Mouse (Mus musculus): Measurements from ENCODE around the gene Ak8. TPM values are rescaled to one million over a fixed set of nuclear protein-coding genes. Genes with fewer than 3 reads are reported as not detected.

The Ak8 gene
- total and polyA plus RNA-seq, 2 experiments from 2014 or later, result 1.6 to 3.3 TPM

DNA sequence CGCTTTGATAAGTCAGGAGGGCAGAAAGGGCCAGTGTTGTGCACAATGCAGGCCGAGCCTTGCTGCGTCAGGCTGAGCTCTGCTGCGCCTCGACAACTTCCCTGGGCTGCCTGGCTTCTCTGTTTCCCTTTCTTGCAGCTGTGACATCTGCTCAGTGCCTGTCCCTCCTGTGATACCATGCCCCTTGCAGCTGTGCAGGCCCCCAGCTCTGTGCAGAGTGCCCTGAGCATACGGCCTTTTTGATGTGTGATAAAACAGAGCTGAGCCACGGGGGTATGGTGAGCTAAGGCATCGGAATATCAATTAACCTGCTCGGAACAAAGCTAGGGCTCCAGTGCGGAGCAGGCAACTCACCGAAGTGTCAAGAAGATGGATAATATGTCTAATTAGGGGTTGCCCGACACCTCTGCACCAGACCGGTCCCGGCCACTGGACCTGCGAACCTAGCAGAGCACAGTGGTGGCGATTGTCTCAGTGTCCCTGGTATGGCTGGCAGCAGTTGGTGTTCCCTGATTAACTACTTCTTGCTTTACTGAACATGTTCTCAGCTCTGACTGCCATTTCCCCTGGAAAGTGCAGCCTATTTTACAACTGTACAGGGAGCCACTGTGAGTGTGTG, 27.9 kb downstream of the Ak8 start:
- ATAC-seq (peak; percentile 49; the same call in 1 of the 2 replicates), DNase-seq (ENCODE audit: low spot score) (no peak)
- Histone ChIP-seq H3K9me3 (ENCODE audit: low read length) (no peaks in the 10 kb centered on the region), H3K9ac (replicated peaks; ENCODE audit: low read length) (no peak overlapping the region), H3K36me3 (ENCODE audit: insufficient read depth, low read length) (no peaks in the 10 kb centered on the region), H3K27ac (no peak overlapping the region), H3K4me2 (ENCODE audit: low read depth, low read length) (no peak overlapping the region), H3K4me1 (ENCODE audit: insufficient read depth, low read length) (0 out of 2 replicates have a peak, but pooled peaks cover 5% of the 10 kb centered on the region), H3K27me3 (ENCODE audit: insufficient read depth, low read length) (no peaks in the 10 kb centered on the region), H3K4me3 (ENCODE audit: low read length) (no peak overlapping the region)
- WGBS, result 21% methylated on average over 16 of the region's 16 CpGs
- no peak for TF ChIP-seq CTCF (IDR thresholded peaks at IDR 0.05; ENCODE audit: low read depth)

GRCm38 (mm10) chr2:28730676-28731075, 30.7 kb downstream of the Ak8 start:
- no peak for DNase-seq (ENCODE audit: low spot score)
- no peak for TF ChIP-seq CTCF (IDR thresholded peaks at IDR 0.05; ENCODE audit: low read depth)
- no peak overlapping the region for H3K4me3 ChIP-seq (ENCODE audit: low read length)
- no peaks in the 10 kb centered on the region for H3K36me3 ChIP-seq (ENCODE audit: insufficient read depth, low read length)
- ATAC-seq, result no peak
- H3K9ac ChIP-seq (replicated peaks; ENCODE audit: low read length), result no peak overlapping the region
- no peak overlapping the region for H3K4me2 ChIP-seq (ENCODE audit: low read depth, low read length)
- no peaks in the 10 kb centered on the region for H3K9me3 ChIP-seq (ENCODE audit: low read length)
- H3K27ac ChIP-seq, result no peak overlapping the region
- H3K4me1 ChIP-seq (ENCODE audit: insufficient read depth, low read length), result 0 out of 2 replicates have a peak, but pooled peaks cover 5% of the 10 kb centered on the region
- H3K27me3 ChIP-seq (ENCODE audit: insufficient read depth, low read length), result no peaks in the 10 kb centered on the region

- Histone ChIP-seq H3K9ac (replicated peaks; ENCODE audit: low read length) (no peak overlapping the region), H3K4me3 (ENCODE audit: low read length) (no peak overlapping the region), H3K27ac (no peak overlapping the region), H3K4me2 (ENCODE audit: low read depth, low read length) (no peak overlapping the region), H3K4me1 (ENCODE audit: insufficient read depth, low read length) (no peaks in the 10 kb centered on the region), H3K36me3 (ENCODE audit: insufficient read depth, low read length) (no peaks in the 10 kb centered on the region), H3K9me3 (ENCODE audit: low read length) (no peaks in the 10 kb centered on the region), H3K27me3 (ENCODE audit: insufficient read depth, low read length) (no peaks in the 10 kb centered on the region)
- DNase-seq (ENCODE audit: low spot score) (peak; percentile 71), ATAC-seq (no peak)
- 52% methylated on average over 5 of the region's 5 CpGs for WGBS
- TF ChIP-seq CTCF (IDR thresholded peaks at IDR 0.05; ENCODE audit: low read depth), result 0 out of 2 replicates have a peak, but pooled peaks have one; percentile 2
Measured at GRCm38 (mm10) chr2:28737112-28737511, 37.1 kb downstream of the Ak8 start.

GRCm38 (mm10) chr2:28740159-28740558, 40.2 kb downstream of the Ak8 start:
- ATAC-seq (no peak), DNase-seq (ENCODE audit: low spot score) (no peak)
- Histone ChIP-seq H3K4me1 (ENCODE audit: insufficient read depth, low read length) (no peaks in the 10 kb centered on the region), H3K27me3 (ENCODE audit: insufficient read depth, low read length) (no peaks in the 10 kb centered on the region), H3K36me3 (ENCODE audit: insufficient read depth, low read length) (no peaks in the 10 kb centered on the region), H3K9ac (replicated peaks; ENCODE audit: low read length) (no peak overlapping the region), H3K9me3 (ENCODE audit: low read length) (no peaks in the 10 kb centered on the region), H3K27ac (no peak overlapping the region), H3K4me2 (ENCODE audit: low read depth, low read length) (no peak overlapping the region), H3K4me3 (ENCODE audit: low read length) (no peak overlapping the region)
- TF ChIP-seq CTCF (IDR thresholded peaks at IDR 0.05; ENCODE audit: low read depth), result no peak
- 83% methylated on average over 5 of the region's 5 CpGs for WGBS

- Histone ChIP-seq H3K9ac (replicated peaks; ENCODE audit: low read length) (no peak overlapping the region), H3K27me3 (ENCODE audit: insufficient read depth, low read length) (no peaks in the 10 kb centered on the region), H3K9me3 (ENCODE audit: low read length) (no peaks in the 10 kb centered on the region), H3K27ac (no peak overlapping the region), H3K4me3 (ENCODE audit: low read length) (no peak overlapping the region), H3K4me2 (ENCODE audit: low read depth, low read length) (no peak overlapping the region), H3K4me1 (ENCODE audit: insufficient read depth, low read length) (no peaks in the 10 kb centered on the region), H3K36me3 (ENCODE audit: insufficient read depth, low read length) (no peaks in the 10 kb centered on the region)
- ATAC-seq (no peak), DNase-seq (ENCODE audit: low spot score) (no peak)
- TF ChIP-seq CTCF (IDR thresholded peaks at IDR 0.05; ENCODE audit: low read depth), result no peak
- WGBS, result 75% methylated on average over 8 of the region's 8 CpGs
Measured at GRCm38 (mm10) chr2:28742701-28743100, 42.7 kb downstream of the Ak8 start.

DNA sequence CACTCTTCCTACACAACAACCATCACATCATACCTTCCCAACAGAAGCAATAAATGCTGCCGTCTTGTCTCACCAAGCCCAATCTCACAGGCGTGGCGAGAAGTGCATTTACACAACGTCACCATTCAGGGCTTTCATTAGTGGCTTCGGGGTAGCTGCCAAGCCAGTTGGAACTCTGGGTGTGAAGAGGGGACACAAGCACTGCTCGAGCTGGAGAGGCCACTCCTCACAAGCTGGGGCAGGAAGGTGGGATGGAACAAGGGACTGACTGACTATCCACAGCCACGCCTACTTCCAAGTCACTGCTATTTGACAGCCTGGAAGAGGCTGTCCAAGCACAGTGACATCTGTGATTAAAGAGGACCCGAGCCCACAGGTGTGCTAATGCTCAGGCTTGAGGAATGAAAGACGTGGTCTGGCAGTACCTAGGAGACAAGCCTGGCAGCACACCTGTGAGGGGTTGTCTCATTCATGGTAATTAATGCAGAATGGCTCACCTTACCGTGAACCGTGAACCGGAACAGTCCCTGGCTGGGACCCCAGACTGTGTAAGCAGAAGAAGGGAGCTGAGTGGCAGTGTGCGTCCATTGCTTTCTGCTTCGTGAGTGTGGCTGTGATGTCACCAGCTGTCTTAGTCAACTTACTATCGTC, 46.8 kb downstream of the Ak8 start:
- TF ChIP-seq CTCF (IDR thresholded peaks at IDR 0.05; ENCODE audit: low read depth), result no peak
- H3K27ac ChIP-seq, result no peak overlapping the region
- WGBS, result 76% methylated on average over 15 of the region's 15 CpGs
- no peak overlapping the region for H3K4me3 ChIP-seq (ENCODE audit: low read length)
- no peaks in the 10 kb centered on the region for H3K9me3 ChIP-seq (ENCODE audit: low read length)
- H3K4me1 ChIP-seq (ENCODE audit: insufficient read depth, low read length), result 0 out of 2 replicates have a peak, but pooled peaks cover 9% of the 10 kb centered on the region
- ATAC-seq (no peak; the same call in 1 of the 2 replicates), DNase-seq (ENCODE audit: low spot score) (no peak)
- H3K4me2 ChIP-seq (ENCODE audit: low read depth, low read length), result no peak overlapping the region
- no peaks in the 10 kb centered on the region for H3K27me3 ChIP-seq (ENCODE audit: insufficient read depth, low read length)
- H3K36me3 ChIP-seq (ENCODE audit: insufficient read depth, low read length), result no peaks in the 10 kb centered on the region
- H3K9ac ChIP-seq (replicated peaks; ENCODE audit: low read length), result no peak overlapping the region

DNA sequence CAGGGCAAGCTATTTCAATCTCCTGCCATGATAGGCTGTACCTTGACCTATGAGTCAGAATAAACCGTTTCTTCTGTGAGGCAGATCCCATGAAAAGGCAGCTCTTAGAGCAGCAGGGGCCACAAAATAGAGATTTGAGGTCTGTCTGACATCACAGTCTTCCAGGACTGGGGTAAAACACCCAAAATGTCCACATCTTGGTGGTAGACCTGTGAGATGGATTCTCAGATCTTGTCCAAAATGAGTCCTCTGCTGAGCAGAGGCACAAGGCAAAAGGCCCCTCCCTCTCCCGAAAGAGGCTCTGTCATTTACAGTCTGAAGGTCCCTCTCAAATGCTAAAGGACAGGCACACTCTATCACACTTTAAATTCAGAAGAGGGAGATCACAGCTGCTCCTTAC, 47.7 kb downstream of the Ak8 start:
- H3K36me3 ChIP-seq (ENCODE audit: insufficient read depth, low read length), result no peaks in the 10 kb centered on the region
- no peak for ATAC-seq
- no peak overlapping the region for H3K4me3 ChIP-seq (ENCODE audit: low read length)
- no peak overlapping the region for H3K4me2 ChIP-seq (ENCODE audit: low read depth, low read length)
- H3K9ac ChIP-seq (replicated peaks; ENCODE audit: low read length), result no peak overlapping the region
- no peak for TF ChIP-seq CTCF (IDR thresholded peaks at IDR 0.05; ENCODE audit: low read depth)
- no peak for DNase-seq (ENCODE audit: low spot score)
- WGBS, result 80% methylated on average over 2 of the region's 2 CpGs
- H3K27ac ChIP-seq, result no peak overlapping the region
- no peaks in the 10 kb centered on the region for H3K9me3 ChIP-seq (ENCODE audit: low read length)
- H3K4me1 ChIP-seq (ENCODE audit: insufficient read depth, low read length), result peaks cover 15% of the 10 kb centered on the region; the same call in 1 of the 2 replicates
- H3K27me3 ChIP-seq (ENCODE audit: insufficient read depth, low read length), result no peaks in the 10 kb centered on the region
